14 mouse cellular contexts compared by ENCODE assay signal in the genomic region with DNA sequence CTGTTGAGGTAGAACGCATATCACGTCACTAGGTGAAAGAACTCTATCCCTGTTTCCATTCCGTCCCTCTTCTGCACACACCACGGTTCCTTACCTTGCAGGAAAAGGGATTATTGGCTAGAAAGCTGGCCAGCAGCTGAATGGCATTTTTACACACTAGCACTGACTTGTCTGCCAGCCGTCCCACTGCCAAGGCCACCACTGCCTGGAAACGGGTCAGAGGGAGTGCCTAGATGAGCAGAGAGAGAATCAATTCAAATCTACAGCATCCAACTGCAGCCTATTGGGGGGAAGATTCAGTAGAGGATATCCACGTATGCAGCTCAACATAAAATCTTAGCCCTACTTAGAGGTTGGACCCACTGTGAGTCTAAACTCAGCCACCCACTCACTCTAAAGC.
"Had no signal": no experiment of that assay in that cellular context is flagged by ENCODE, and none has a peak within 500 bp of the region (broad histone marks: within the 10 kb centered on the region; RNA-seq: fewer than 3 reads in every experiment).

No protein-coding gene starts in this region.

- ATAC-seq: midbrain, embryonic 13.5 days; midbrain, embryonic 15.5 days had no signal

- H3K9ac ChIP-seq: lung, embryonic 14.5 days; midbrain, embryonic 13.5 days; midbrain, embryonic 15.5 days; neural tube, embryonic 12.5 days; stomach, embryonic 15.5 days had no signal

- H3K4me3 ChIP-seq: megakaryocyte, embryonic 14.5 days; midbrain, embryonic 13.5 days; midbrain, embryonic 15.5 days; neural tube, embryonic 12.5 days; stomach, embryonic 15.5 days had no signal

- DNase-seq: lung, adult 18-20 months; lung, embryonic 14.5 days; lung, postnatal 10 days; right cerebral cortex, postnatal 14 days; thymus, postnatal 14 days; thymus, postnatal 36 days had no signal

- H3K27me3 ChIP-seq: megakaryocyte, embryonic 14.5 days; midbrain, embryonic 13.5 days; midbrain, embryonic 15.5 days; neural tube, embryonic 12.5 days; stomach, embryonic 15.5 days had no signal

- H3K4me2 ChIP-seq: lung, embryonic 14.5 days; midbrain, embryonic 11.5 days; midbrain, embryonic 13.5 days; midbrain, embryonic 15.5 days; neural tube, embryonic 12.5 days; stomach, embryonic 15.5 days had no signal

- H3K27ac ChIP-seq: macrophage; midbrain, embryonic 13.5 days; midbrain, embryonic 15.5 days; neural tube, embryonic 12.5 days; stomach, embryonic 15.5 days; stomach, postnatal 0 days had no signal

- H3K9me3 ChIP-seq: megakaryocyte, embryonic 14.5 days; midbrain, embryonic 13.5 days; midbrain, embryonic 15.5 days; neural tube, embryonic 12.5 days; stomach, embryonic 15.5 days had no signal

- H3K4me1 ChIP-seq: midbrain, embryonic 13.5 days; midbrain, embryonic 15.5 days; neural tube, embryonic 12.5 days; stomach, embryonic 15.5 days had no signal
